Mouse (Mus musculus) ES-E14 (cell line): ENCODE data around the gene Tnfsf10.

Experiments
- CHD2 ChIP-seq: IDR thresholded peaks from 2 replicates; pipeline ENCODE4 v1.6.1; 2014; ENCODE audit warnings: mild to moderate bottlenecking, low read depth, low read length, inconsistent platforms
- MAFK ChIP-seq: IDR thresholded peaks from 2 replicates; pipeline ENCODE4 v1.6.1; 2014; ENCODE audit warnings: mild to moderate bottlenecking, low read depth, low read length, inconsistent platforms; ENCODE audit not compliant: insufficient read depth
- ZC3H11A ChIP-seq: IDR thresholded peaks from 2 replicates; pipeline ENCODE4 v1.6.1; 2012; ENCODE audit warnings: low read depth, mild to moderate bottlenecking, inconsistent platforms, low read length, borderline replicate concordance
- ZNF384 ChIP-seq: IDR thresholded peaks from 2 replicates; pipeline ENCODE4 v1.6.1; 2012; ENCODE audit warnings: low read depth, low read length, inconsistent platforms

GRCm38 (mm10) chr3:27338437-27338836 is 21.6 kb downstream of the Tnfsf10 start:
- TF ChIP-seq ZNF384 (peak; percentile 98), MAFK (no peak), ZC3H11A (no peak), CHD2 (no peak)
